Comparison of ENCODE assay signal across 9 mouse cellular contexts in genomic region chr14:14803921-14804517, GRCm38 (mm10). TPM values are rescaled to one million over a fixed set of nuclear protein-coding genes. Genes with fewer than 3 reads are reported as not detected.
DNase-seq lines count a peak whose midpoint lies in the region; ATAC-seq and TF ChIP-seq lines count a peak whose summit lies in the region.
"Had no signal": no experiment of that assay in that cellular context is flagged by ENCODE, and none has a peak within 500 bp of the region (broad histone marks: within the 10 kb centered on the region; RNA-seq: fewer than 3 reads in every experiment).

No protein-coding gene starts in this region.

- H3K9ac ChIP-seq in forebrain, embryonic 12.5 days, result no peak overlapping the region
- no peak overlapping the region for H3K9ac ChIP-seq in kidney, embryonic 16.5 days (replicated peaks; ENCODE audit: low read length)
- no peak overlapping the region for H3K9ac ChIP-seq in limb, embryonic 14.5 days (ENCODE audit: low read depth, low read length, severe bottlenecking)

- ATAC-seq in forebrain, embryonic 12.5 days (ENCODE audit: low FRiP score), result peak; percentile 68
- peak; percentile 96 for ATAC-seq in kidney, embryonic 16.5 days (ENCODE audit: low FRiP score, low TSS enrichment)
- peak; percentile 58 for ATAC-seq in limb, embryonic 14.5 days (ENCODE audit: low FRiP score, low read depth)

- peak; percentile 10 to 32 for DNase-seq in cerebellum, postnatal 10 days
- DNase-seq in cerebellum, adult 18-20 months, result no peak
- no peak for DNase-seq in limb, embryonic 14.5 days (ENCODE audit: low spot score)
- DNase-seq in right cerebral cortex, postnatal 36 days (ENCODE audit: low spot score in 2 of 2), result peak; percentile 32 to 43
- DNase-seq in thymus, postnatal 14 days, result no peak
- DNase-seq in heart, embryonic 10.5 days (ENCODE audit: low spot score), result no peak

- H3K9me3 ChIP-seq in forebrain, embryonic 12.5 days, result no peaks in the 10 kb centered on the region
- no peaks in the 10 kb centered on the region for H3K9me3 ChIP-seq in kidney, embryonic 16.5 days (ENCODE audit: low read length)
- H3K9me3 ChIP-seq in limb, embryonic 14.5 days (ENCODE audit: control insufficient read depth, low read length), result no peaks in the 10 kb centered on the region
- H3K9me3 ChIP-seq in heart, embryonic 10.5 days, result no peaks in the 10 kb centered on the region
- H3K9me3 ChIP-seq: megakaryocyte, embryonic 14.5 days had no signal

- H3K4me2 ChIP-seq in forebrain, embryonic 12.5 days, result no peak overlapping the region
- peak overlapping the region; percentile 17; the same call in 1 of the 2 replicates for H3K4me2 ChIP-seq in kidney, embryonic 16.5 days (replicated peaks; ENCODE audit: low read depth, low read length)
- no peak overlapping the region for H3K4me2 ChIP-seq in limb, embryonic 14.5 days (replicated peaks; ENCODE audit: low read depth, low read length, severe bottlenecking)

- TF ChIP-seq POLR2A in limb, embryonic 14.5 days (IDR thresholded peaks at IDR 0.05; ENCODE audit: borderline replicate concordance, extremely low read depth, insufficient read depth, insufficient read length), result no peak

- H3K4me1 ChIP-seq in forebrain, embryonic 12.5 days, result peaks cover 4% of the 10 kb centered on the region; the same call in 1 of the 2 replicates
- H3K4me1 ChIP-seq in kidney, embryonic 16.5 days (ENCODE audit: insufficient read depth, low read length), result no peaks in the 10 kb centered on the region
- H3K4me1 ChIP-seq in limb, embryonic 14.5 days (ENCODE audit: control insufficient read depth, insufficient read depth, low read length), result peaks cover 2% of the 10 kb centered on the region; the same call in 1 of the 2 replicates
- no peaks in the 10 kb centered on the region for H3K4me1 ChIP-seq in heart, embryonic 10.5 days

- no peak overlapping the region for H3K4me3 ChIP-seq in forebrain, embryonic 12.5 days (replicated peaks)
- no peak overlapping the region for H3K4me3 ChIP-seq in kidney, embryonic 16.5 days (ENCODE audit: low read length)
- H3K4me3 ChIP-seq in limb, embryonic 14.5 days (replicated peaks; ENCODE audit: low read length), result no peak overlapping the region
- H3K4me3 ChIP-seq in heart, embryonic 10.5 days, result no peak overlapping the region
- H3K4me3 ChIP-seq: megakaryocyte, embryonic 14.5 days had no signal

- H3K36me3 ChIP-seq in forebrain, embryonic 12.5 days (replicated peaks), result peaks cover 8% of the 10 kb centered on the region
- H3K36me3 ChIP-seq in kidney, embryonic 16.5 days (ENCODE audit: insufficient read depth, low read length), result 0 out of 2 replicates have a peak, but pooled peaks cover 2% of the 10 kb centered on the region
- peaks cover 9% of the 10 kb centered on the region; the same call in 1 of the 2 replicates for H3K36me3 ChIP-seq in limb, embryonic 14.5 days (ENCODE audit: control insufficient read depth, insufficient read depth, low read length)
- H3K36me3 ChIP-seq in heart, embryonic 10.5 days, result peaks cover 11% of the 10 kb centered on the region; the same call in 1 of the 2 replicates

- no peaks in the 10 kb centered on the region for H3K27me3 ChIP-seq in forebrain, embryonic 12.5 days
- H3K27me3 ChIP-seq in kidney, embryonic 16.5 days (ENCODE audit: insufficient read depth, low read length), result no peaks in the 10 kb centered on the region
- H3K27me3 ChIP-seq in limb, embryonic 14.5 days (ENCODE audit: control insufficient read depth, insufficient read depth, low read length), result no peaks in the 10 kb centered on the region
- H3K27me3 ChIP-seq in heart, embryonic 10.5 days (ENCODE audit: insufficient read depth, poor library complexity, severe bottlenecking), result no peaks in the 10 kb centered on the region
- H3K27me3 ChIP-seq: megakaryocyte, embryonic 14.5 days had no signal

- no peak overlapping the region for H3K27ac ChIP-seq in forebrain, embryonic 12.5 days
- no peak overlapping the region for H3K27ac ChIP-seq in kidney, embryonic 16.5 days (ENCODE audit: low read length)
- no peak overlapping the region for H3K27ac ChIP-seq in limb, embryonic 14.5 days (replicated peaks; ENCODE audit: low read depth, low read length)
- no peak overlapping the region for H3K27ac ChIP-seq in heart, embryonic 10.5 days

- WGBS in forebrain, embryonic 12.5 days, result 18% methylated on average over 10 of the region's 10 CpGs
- WGBS in kidney, embryonic 16.5 days, result 5% methylated on average over 10 of the region's 10 CpGs
- 9% methylated on average over 10 of the region's 10 CpGs for WGBS in limb, embryonic 14.5 days
- WGBS in heart, embryonic 10.5 days, result 15% methylated on average over 10 of the region's 10 CpGs

RNA-seq across cellular contexts. Expression of gene Nek10, which starts 0.8 kb away (rescaled TPM):
- 0.05 TPM in 1 of 2 replicates, not detected in the other for polyA plus RNA-seq in forebrain, embryonic 12.5 days (2016; fragmentation: Nextera tagmentation; extraction: Ambion mirVana)
- polyA plus RNA-seq in kidney, embryonic 16.5 days (2015; fragmentation: Nextera tagmentation; extraction: Ambion mirVana), result 0.01 TPM in 1 of 2 replicates, not detected in the other
- polyA plus RNA-seq in limb, embryonic 14.5 days (2012; rRNA removed), result 0.05 and 0.08 TPM in 2 replicates
- polyA plus RNA-seq in limb, embryonic 14.5 days (2014; fragmentation: Nextera tagmentation; extraction: Ambion mirVana), result 0.04 and 0.06 TPM in 2 replicates
- not detected in 2 replicates for polyA plus RNA-seq in heart, embryonic 10.5 days (2016; fragmentation: Nextera tagmentation; extraction: Ambion mirVana)

Comparison
In these comparisons a context has a peak if more than half of its experiments do, and no peak if none do; other contexts are left out.
1. DNase-seq: peak in cerebellum, postnatal 10 days (2 of 2) and right cerebral cortex, postnatal 36 days (2 of 2); none in cerebellum, adult 18-20 months (0 of 2), limb, embryonic 14.5 days (single experiment), thymus, postnatal 14 days (single experiment) and heart, embryonic 10.5 days (single experiment).
2. Peak in every context shown above with its lines, with median percentiles within 50 percentile points of each other: ATAC-seq.